Mouse (Mus musculus) olfactory bulb, adult 2 months (tissue): ENCODE measurements around the gene Ptch2. TPM values are rescaled to one million over a fixed set of nuclear protein-coding genes. Genes with fewer than 3 reads are reported as not detected.
A peak's percentile ranks its signal among the peaks of the same experiment; 100 is the strongest.

Experiments used
- H3K27ac ChIP-seq: fragments of 200-500 bp; 2 replicates; pipeline ENCODE4 v1.5.1; 2012; ENCODE audit warnings: low read depth, low read length; ENCODE audit not compliant: insufficient read depth
- H3K4me1 ChIP-seq: fragments of 200-500 bp; 2 replicates; pipeline ENCODE4 v1.6.1; 2012; ENCODE audit warnings: low read length; ENCODE audit not compliant: control insufficient read depth, insufficient read depth
- H3K4me3 ChIP-seq: fragments of 200-500 bp; 2 replicates; pipeline ENCODE4 v1.5.1; 2012; ENCODE audit warnings: mild to moderate bottlenecking, low read depth, low read length, moderate library complexity; ENCODE audit not compliant: insufficient read depth
- CTCF ChIP-seq: fragments of 200-500 bp; IDR thresholded peaks from 2 replicates; pipeline ENCODE4 v1.5.1; 2012; ENCODE audit warnings: low read depth, mild to moderate bottlenecking, low read length, moderate library complexity; ENCODE audit not compliant: insufficient read depth
- POLR2A ChIP-seq: fragments of 200-500 bp; IDR thresholded peaks from 2 replicates; pipeline ENCODE4 v1.6.1; 2012; ENCODE audit warnings: mild to moderate bottlenecking, low read depth, low read length, moderate library complexity; ENCODE audit not compliant: insufficient read depth
- WGBS: fragments of 180-500 bp; shearing (Covaris S2); methylation state at CpG from one replicate; pipeline ENCODE4 v1.1.7; 2018; 5-methylcytosine and 5-hydroxymethylcytosine counted together
- polyA plus RNA-seq: library from polyadenylated mRNA; stranded (reverse); fragments of >200 nt; gene quantifications from 2 replicates; pipeline ENCODE4 v1.2.4, GENCODE M21; 2012; ENCODE audit warnings: low replicate concordance; ENCODE audit not compliant: missing spikeins, insufficient read depth, insufficient read length

The Ptch2 gene
- polyA plus RNA-seq, 1 experiment = not detected

DNA sequence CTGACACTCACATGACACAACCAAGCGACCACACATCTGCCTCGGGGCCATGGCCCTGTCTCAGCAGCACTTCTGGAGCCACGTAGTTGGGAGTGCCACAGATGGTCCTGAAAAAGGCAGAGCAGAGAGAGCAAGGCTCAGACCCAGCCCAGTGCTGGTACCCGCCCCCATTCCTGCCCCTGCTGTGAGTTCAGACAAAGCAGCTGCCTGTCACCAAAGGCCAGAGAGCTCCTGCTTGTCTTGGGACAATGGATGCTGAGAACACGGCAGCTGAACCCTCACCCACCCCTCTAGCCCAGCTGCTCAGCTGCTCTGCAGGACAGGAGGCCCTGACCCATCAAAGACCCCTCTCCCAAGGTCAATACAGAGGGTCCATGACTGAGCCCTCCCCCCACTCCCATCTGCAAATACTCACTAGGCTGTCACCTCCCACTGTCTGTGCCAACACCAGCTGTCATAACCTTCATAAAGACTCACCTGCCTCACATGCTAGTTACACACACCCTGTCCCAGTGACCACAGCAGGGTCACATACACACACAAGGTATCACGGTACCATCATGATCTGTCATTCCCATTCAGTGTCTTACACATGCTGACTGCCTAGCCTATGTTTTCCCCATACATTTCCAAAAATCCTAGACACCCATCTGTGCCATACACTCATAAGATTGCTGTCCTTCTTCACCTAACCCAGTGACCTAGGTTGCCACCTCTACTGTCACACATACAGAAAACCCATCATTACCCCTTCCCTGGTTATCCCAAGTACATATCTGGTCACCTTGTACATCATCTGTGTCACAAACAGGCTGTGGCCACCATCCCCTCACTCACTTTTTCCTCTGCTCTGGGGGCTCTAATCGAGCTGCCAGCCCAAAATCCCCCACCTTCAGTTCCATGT, 36.3 kb downstream of the Ptch2 start:
- H3K4me3 ChIP-seq = no peak overlapping the region
- WGBS = 65% methylated on average over 7 of the region's 7 CpGs
- peaks cover 15% of the 10 kb centered on the region; the same call in 1 of the 2 replicates for H3K4me1 ChIP-seq
- H3K27ac ChIP-seq = no peak overlapping the region
- TF ChIP-seq CTCF = no peak

GRCm38 (mm10) chr4:117132794-117133143, 36.9 kb downstream of the Ptch2 start:
- H3K27ac ChIP-seq = no peak overlapping the region
- WGBS = 36% methylated on average over 11 of the region's 11 CpGs

DNA sequence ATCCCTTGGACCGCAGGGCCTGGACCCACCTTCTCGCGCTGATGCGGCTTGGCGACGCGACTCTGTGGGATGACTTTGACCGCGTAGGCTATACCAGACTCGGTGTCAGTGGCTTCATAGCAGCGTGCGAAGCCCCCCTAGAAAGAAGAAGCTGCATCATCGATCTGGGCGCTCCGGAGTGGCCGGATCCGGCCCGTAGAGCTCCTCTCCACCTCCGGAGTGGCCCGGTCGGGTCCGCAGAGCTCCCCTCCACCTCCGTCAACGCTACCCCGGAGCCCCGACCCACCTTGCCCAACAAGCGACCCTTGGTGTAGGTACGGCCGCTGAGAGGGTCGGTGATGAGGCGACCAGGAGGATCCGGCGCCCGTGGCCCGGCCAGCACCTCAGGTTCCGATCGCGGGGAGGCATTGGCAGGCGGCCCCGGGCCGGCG, 37.5 kb downstream of the Ptch2 start:
- TF ChIP-seq CTCF (no peak), POLR2A (no peak)
- peak overlapping the region; percentile 75 for H3K4me3 ChIP-seq
- peaks cover 15% of the 10 kb centered on the region; the same call in 1 of the 2 replicates for H3K4me1 ChIP-seq
- no peak overlapping the region for H3K27ac ChIP-seq
- WGBS = under 1% methylated on average over 42 of the region's 42 CpGs

More at GRCm38 (mm10) chr4:117132794-117133143, 36.9 kb downstream of the Ptch2 start:
- H3K4me1 ChIP-seq = peaks cover 15% of the 10 kb centered on the region; the same call in 1 of the 2 replicates
- TF ChIP-seq POLR2A = no peak
- no peak for TF ChIP-seq CTCF
- peak overlapping the region; percentile 75 for H3K4me3 ChIP-seq

- Histone ChIP-seq H3K4me1 (peaks cover 15% of the 10 kb centered on the region; the same call in 1 of the 2 replicates), H3K4me3 (peak within 1 kb of the TSS; percentile 75), H3K27ac (no peak within 1 kb of the TSS)
- TF ChIP-seq CTCF = no peak
- peak; percentile 50; the same call in 1 of the 2 replicates for TF ChIP-seq POLR2A
- WGBS = 2% methylated on average over 48 of the region's 48 CpGs
These were observed 38.1 kb downstream of the Ptch2 start, which contains the start of gene Plk3 for GRCm38 (mm10) chr4:117133817-117134600. Plk3 (minus strand) TSS chr4:117133963.

DNA sequence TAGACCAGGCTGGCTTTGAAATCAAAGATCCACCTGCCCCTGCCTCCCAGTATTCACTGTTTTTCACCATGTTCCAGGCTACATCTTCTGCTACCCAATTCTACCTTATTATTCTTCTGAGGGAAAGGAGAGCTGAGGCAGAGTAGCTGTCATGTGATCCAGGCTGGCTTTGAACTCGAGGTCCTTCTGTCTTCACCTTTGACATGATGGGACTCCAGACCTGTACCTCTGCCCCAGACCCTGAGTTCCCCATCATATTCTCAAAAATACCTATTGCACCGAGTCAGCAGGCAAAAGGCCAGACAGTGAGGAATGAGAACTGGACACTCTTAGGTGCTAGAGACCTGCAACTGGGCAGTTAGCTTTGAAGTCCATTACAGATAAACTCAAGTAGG, 38.7 kb downstream of the Ptch2 start:
- no peak overlapping the region for H3K27ac ChIP-seq
- H3K4me3 ChIP-seq = no peak overlapping the region
- WGBS = 29% methylated on average over 2 of the region's 2 CpGs
- TF ChIP-seq CTCF (no peak), POLR2A (no peak)
- H3K4me1 ChIP-seq = peaks cover 15% of the 10 kb centered on the region; the same call in 1 of the 2 replicates

- H3K4me3 ChIP-seq = no peak overlapping the region
- H3K27ac ChIP-seq = no peak overlapping the region
- WGBS = 41% methylated on average over 8 of the region's 8 CpGs
- peaks cover 15% of the 10 kb centered on the region; the same call in 1 of the 2 replicates for H3K4me1 ChIP-seq
- TF ChIP-seq CTCF = no peak
- TF ChIP-seq POLR2A = no peak
These were observed 40.2 kb downstream of the Ptch2 start for GRCm38 (mm10) chr4:117136034-117136433.

GRCm38 (mm10) chr4:117138295-117139216, 42.7 kb downstream of the Ptch2 start:
- H3K4me3 ChIP-seq = no peak overlapping the region
- TF ChIP-seq POLR2A = no peak
- TF ChIP-seq CTCF = no peak
- 77% methylated on average over 16 of the region's 17 CpGs for WGBS
- no peak overlapping the region for H3K27ac ChIP-seq
- no peaks in the 10 kb centered on the region for H3K4me1 ChIP-seq

GRCm38 (mm10) chr4:117139217-117139612, 43.3 kb downstream of the Ptch2 start:
- 3% methylated on average over 2 of the region's 2 CpGs for WGBS
- Histone ChIP-seq H3K4me1 (no peaks in the 10 kb centered on the region), H3K27ac (no peak overlapping the region), H3K4me3 (no peak overlapping the region)
- no peak for TF ChIP-seq CTCF
- TF ChIP-seq POLR2A = no peak
